Mouse (Mus musculus): ENCODE results near the gene Gm13871. TPM values are rescaled to one million over a fixed set of nuclear protein-coding genes. Genes with fewer than 3 reads are reported as not detected.
"Not testable (repeated sequence)": the region's sequence is repeated elsewhere in the genome, so short reads cannot be mapped to it uniquely, and the experiment has no call there.

The Gm13871 gene
- not detected in 2 replicates for polyA plus RNA-seq (2016; fragmentation: Nextera tagmentation; extraction: Ambion mirVana)

- not testable (repeated sequence) for H3K36me3 ChIP-seq (replicated peaks); H3K4me3 ChIP-seq; H3K4me1 ChIP-seq; H3K27ac ChIP-seq; H3K27me3 ChIP-seq (ENCODE audit: poor library complexity, severe bottlenecking); DNase-seq (ENCODE audit: extremely low spot score, low spot score); H3K9me3 ChIP-seq
- WGBS: no CpG with 5 or more reads among the region's 4 CpGs
These were observed at the start of gene Gm13871 for GRCm38 (mm10) chr4:73905853-73906252. Gm13871 (minus strand) TSS chr4:73905953.

- H3K9me3 ChIP-seq: no peaks in the 10 kb centered on the region
- 90% methylated on average over 8 of the region's 8 CpGs for WGBS
- DNase-seq (ENCODE audit: extremely low spot score, low spot score): no peak
- no peaks in the 10 kb centered on the region for H3K4me1 ChIP-seq
- no peaks in the 10 kb centered on the region for H3K36me3 ChIP-seq (replicated peaks)
- no peak within 1 kb of the TSS for H3K4me3 ChIP-seq
- no peak within 1 kb of the TSS for H3K27ac ChIP-seq
- no peaks in the 10 kb centered on the region for H3K27me3 ChIP-seq (ENCODE audit: poor library complexity, severe bottlenecking)
These were observed 44.7 kb upstream of the Gm13871 start, which contains the start of gene 2310002L09Rik for GRCm38 (mm10) chr4:73950375-73950896. 2310002L09Rik (minus strand) TSS chr4:73950846.

DNA sequence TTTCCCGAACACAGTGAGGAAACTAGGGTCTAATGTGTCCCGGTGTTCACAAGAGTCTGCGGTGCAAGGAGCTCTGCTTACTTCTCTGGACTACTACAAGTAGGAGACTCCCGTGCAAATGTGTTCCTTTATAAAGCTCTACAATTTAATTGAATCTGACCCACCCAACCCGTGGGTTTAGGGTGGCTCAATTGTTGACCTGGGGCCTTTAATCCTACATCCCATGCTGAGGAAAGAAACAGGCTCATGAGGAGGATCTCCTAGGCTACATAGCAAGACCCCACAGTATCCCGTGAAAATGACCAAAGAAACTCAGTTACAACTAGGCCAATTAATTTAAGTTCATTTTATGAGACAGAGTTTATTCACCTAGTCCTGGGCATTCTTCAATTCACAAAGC lies 14.9 kb upstream of the Gm13871 start, which contains the start of gene Gm11756:
Gene Gm11756, minus strand, starts transcription at position 101 of the 400 bp plus-strand sequence.
- H3K9me3 ChIP-seq; DNase-seq (ENCODE audit: extremely low spot score, low spot score); H3K27ac ChIP-seq; H3K27me3 ChIP-seq (ENCODE audit: poor library complexity, severe bottlenecking); H3K4me1 ChIP-seq; H3K36me3 ChIP-seq (replicated peaks); H3K4me3 ChIP-seq: not testable (repeated sequence)
- WGBS: 85% methylated on average over 6 of the region's 6 CpGs

DNA sequence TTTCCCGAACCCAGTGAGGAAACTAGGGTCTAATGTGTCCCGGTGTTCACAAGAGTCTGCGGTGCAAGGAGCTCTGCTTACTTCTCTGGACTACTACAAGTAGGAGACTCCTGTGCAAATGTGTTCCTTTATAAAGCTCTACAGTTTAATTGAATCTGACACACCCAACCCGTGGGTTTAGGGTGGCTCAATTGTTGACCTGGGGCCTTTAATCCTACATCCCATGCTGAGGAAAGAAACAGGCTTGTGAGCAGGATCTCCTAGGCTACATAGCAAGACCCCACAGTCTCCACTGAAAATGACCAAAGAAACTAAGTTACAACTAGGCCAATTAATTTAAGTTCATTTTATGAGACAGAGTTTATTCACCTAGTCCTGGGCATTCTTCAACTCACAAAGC lies 14.7 kb downstream of the Gm13871 start, which contains the start of gene Gm11757:
Gene Gm11757, minus strand, starts transcription at position 101 of the 400 bp plus-strand sequence.
- not testable (repeated sequence) for H3K27ac ChIP-seq; DNase-seq (ENCODE audit: extremely low spot score, low spot score); H3K4me1 ChIP-seq; H3K9me3 ChIP-seq; H3K27me3 ChIP-seq (ENCODE audit: poor library complexity, severe bottlenecking); H3K36me3 ChIP-seq (replicated peaks); H3K4me3 ChIP-seq
- no CpG with 5 or more reads among the region's 4 CpGs for WGBS

- not testable (repeated sequence) for H3K4me3 ChIP-seq; H3K36me3 ChIP-seq (replicated peaks); H3K27ac ChIP-seq; DNase-seq (ENCODE audit: extremely low spot score, low spot score); H3K9me3 ChIP-seq; H3K4me1 ChIP-seq; H3K27me3 ChIP-seq (ENCODE audit: poor library complexity, severe bottlenecking)
- no CpG with 5 or more reads among the region's 4 CpGs for WGBS
These were observed 29.6 kb downstream of the Gm13871 start, which contains the start of gene Gm11758 for GRCm38 (mm10) chr4:73876166-73876565. Gm11758 (minus strand) TSS chr4:73876266.

Other genes starting within 250 kb of the Gm13871 start
- not detected in 2 replicates for gene Gm11239, start 237.6 kb downstream of the Gm13871 start, polyA plus RNA-seq (2016; fragmentation: Nextera tagmentation; extraction: Ambion mirVana)
- gene Gm428, start 222.4 kb downstream of the Gm13871 start, polyA plus RNA-seq (2016; fragmentation: Nextera tagmentation; extraction: Ambion mirVana): not detected in 2 replicates
- gene Rasef, start 115.0 kb downstream of the Gm13871 start, polyA plus RNA-seq (2016; fragmentation: Nextera tagmentation; extraction: Ambion mirVana): 1.8 and 2.3 TPM in 2 replicates
- gene Gm11758, start 29.7 kb downstream of the Gm13871 start, polyA plus RNA-seq (2016; fragmentation: Nextera tagmentation; extraction: Ambion mirVana): not detected in 2 replicates
- not detected in 2 replicates for gene Gm11757, start 14.8 kb downstream of the Gm13871 start, polyA plus RNA-seq (2016; fragmentation: Nextera tagmentation; extraction: Ambion mirVana)
- gene Gm11756, start 14.8 kb upstream of the Gm13871 start, polyA plus RNA-seq (2016; fragmentation: Nextera tagmentation; extraction: Ambion mirVana): not detected in 2 replicates
- gene 2310002L09Rik, start 44.9 kb upstream of the Gm13871 start, polyA plus RNA-seq (2016; fragmentation: Nextera tagmentation; extraction: Ambion mirVana): not detected in 2 replicates
- gene Frmd3, start 107.5 kb upstream of the Gm13871 start, polyA plus RNA-seq (2016; fragmentation: Nextera tagmentation; extraction: Ambion mirVana): 2.3 and 2.7 TPM in 2 replicates